Mouse (Mus musculus): ENCODE measurements around the gene Gm4064. TPM values are rescaled to one million over a fixed set of nuclear protein-coding genes. Genes with fewer than 3 reads are reported as not detected.
"Not testable (repeated sequence)": the region's sequence is repeated elsewhere in the genome, so short reads cannot be mapped to it uniquely, and the experiment has no call there.

The Gm4064 gene
- not detected in 2 replicates for polyA plus RNA-seq (2012; rRNA removed)

DNA sequence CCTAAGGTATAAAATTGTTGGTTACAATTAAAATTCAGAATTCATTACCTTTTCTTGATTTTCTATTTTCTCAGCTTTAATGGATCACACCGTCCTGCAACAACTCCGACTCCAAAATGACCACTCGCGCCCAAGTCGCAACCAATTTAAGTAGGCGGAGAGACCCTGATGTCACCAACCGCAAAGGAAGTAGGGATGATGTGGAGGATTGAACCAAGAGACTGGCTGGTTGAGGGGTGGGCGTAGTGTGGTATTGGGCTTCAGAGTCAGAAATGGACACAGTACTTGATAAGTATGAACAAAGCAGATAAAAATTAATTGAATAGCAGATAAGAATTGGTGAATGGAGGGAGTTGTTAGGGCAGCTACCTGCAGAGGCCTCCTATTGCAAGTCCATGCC is at the start of gene Gm4064:
Gene Gm4064 (minus strand): TSS at position 101 of the 400 bp plus-strand sequence.
- DNase-seq (ENCODE audit: extremely low spot score in 1 of 2, low spot score in 1 of 2) = not testable (repeated sequence)

DNA sequence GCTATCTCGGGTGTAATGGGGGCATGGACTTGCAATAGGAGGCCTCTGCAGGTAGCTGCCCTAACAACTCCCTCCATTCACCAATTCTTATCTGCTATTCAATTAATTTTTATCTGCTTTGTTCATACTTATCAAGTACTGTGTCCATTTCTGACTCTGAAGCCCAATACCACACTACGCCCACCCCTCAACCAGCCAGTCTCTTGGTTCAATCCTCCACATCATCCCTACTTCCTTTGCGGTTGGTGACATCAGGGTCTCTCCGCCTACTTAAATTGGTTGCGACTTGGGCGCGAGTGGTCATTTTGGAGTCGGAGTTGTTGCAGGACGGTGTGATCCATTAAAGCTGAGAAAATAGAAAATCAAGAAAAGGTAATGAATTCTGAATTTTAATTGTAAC is 34.4 kb upstream of the Gm4064 start, which contains the start of the genes Rbmy and Gm10256:
Gene Rbmy (plus strand): TSS at position 301 of the 400 bp plus-strand sequence.
Gene Gm10256 (plus strand): TSS at position 320 of the 400 bp plus-strand sequence.
- not testable (repeated sequence) for DNase-seq (ENCODE audit: extremely low spot score in 1 of 2, low spot score in 1 of 2)

Other genes starting within 250 kb of the Gm4064 start
- gene H2al2c, start 197.1 kb downstream of the Gm4064 start, polyA plus RNA-seq (2012; rRNA removed) = not detected in 2 replicates
- not detected in 2 replicates for gene Sry, start 132.5 kb downstream of the Gm4064 start, polyA plus RNA-seq (2012; rRNA removed)
- gene H2al2b, start 75.5 kb downstream of the Gm4064 start, polyA plus RNA-seq (2012; rRNA removed) = not detected in 2 replicates
- gene Rbmy, start 34.5 kb upstream of the Gm4064 start, polyA plus RNA-seq (2012; rRNA removed) = not detected in 2 replicates
- gene Gm10256, start 34.5 kb upstream of the Gm4064 start, polyA plus RNA-seq (2012; rRNA removed) = not detected in 2 replicates
- gene Gm10352, start 104.8 kb upstream of the Gm4064 start, polyA plus RNA-seq (2012; rRNA removed) = 0.10 TPM in 1 of 2 replicates, not detected in the other
- not detected in 2 replicates for gene Gm29289, start 136.4 kb upstream of the Gm4064 start, polyA plus RNA-seq (2012; rRNA removed)

All from frontal cortex, adult 2 months (tissue).